Mouse (Mus musculus): ENCODE data around the gene Adk.

DNA sequence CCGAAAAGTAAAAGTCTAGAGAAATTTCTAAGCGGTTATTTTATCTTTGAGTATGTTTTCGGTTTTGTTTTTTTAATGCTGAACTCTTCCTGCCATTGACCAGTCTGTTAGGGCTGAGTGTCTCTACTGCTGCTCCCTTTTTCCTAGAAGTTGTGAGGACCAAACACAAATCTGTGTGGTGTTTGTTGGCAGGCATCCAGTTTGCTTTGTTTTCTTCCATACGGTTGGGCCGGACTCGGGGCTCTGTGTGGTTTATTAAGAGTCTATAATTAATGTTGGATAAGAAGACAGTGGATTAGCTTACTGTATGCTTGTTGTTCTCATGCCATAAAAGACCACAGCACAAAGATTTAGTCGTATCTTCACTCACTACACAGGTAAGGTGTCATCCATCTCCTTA, 233.9 kb downstream of the Adk start:
- TF ChIP-seq POLR2A (IDR thresholded peaks at IDR 0.05; ENCODE audit: control insufficient read depth, low read depth, low read length) (no peak), CTCF (IDR thresholded peaks at IDR 0.05; ENCODE audit: control insufficient read depth, insufficient read depth, insufficient replicate concordance, low read depth, low read length) (no peak)
